Mouse (Mus musculus) hindbrain, embryonic 14.5 days (tissue): ENCODE results near the gene Prkar1a. TPM values are rescaled to one million over a fixed set of nuclear protein-coding genes. Genes with fewer than 3 reads are reported as not detected.

Experiments used
- polyA plus RNA-seq: library from polyadenylated mRNA; unstranded; fragments of >200 nt; fragmentation: Nextera tagmentation; extraction: Ambion mirVana; gene quantifications from 2 replicates; pipeline ENCODE4 v1.2.1, GENCODE M21; 2014

The Prkar1a gene
- polyA plus RNA-seq, 1 experiment from 2014 or later = 515 TPM

Other genes with a start within 250 kb of the Prkar1a start
- not detected in 2 replicates for gene 9930022D16Rik, start 235.5 kb upstream of the Prkar1a start, polyA plus RNA-seq
- gene Amz2, start 223.5 kb upstream of the Prkar1a start, polyA plus RNA-seq = 55.6 and 65.8 TPM in 2 replicates
- 6.8 and 8.8 TPM in 2 replicates for gene Arsg, start 176.0 kb upstream of the Prkar1a start, polyA plus RNA-seq
- 4.2 and 7.5 TPM in 2 replicates for gene Slc16a6, start 175.8 kb upstream of the Prkar1a start, polyA plus RNA-seq
- gene Wipi1, start 37.4 kb upstream of the Prkar1a start, polyA plus RNA-seq = 10.4 and 13.2 TPM in 2 replicates
- 4.9 and 5.0 TPM in 2 replicates for gene Fam20a, start 72.9 kb downstream of the Prkar1a start, polyA plus RNA-seq
- not detected in 2 replicates for gene 1700012B07Rik, start 178.6 kb downstream of the Prkar1a start, polyA plus RNA-seq